Mouse (Mus musculus) heart, embryonic 14.5 days (tissue): ENCODE measurements around the gene Zbtb22. TPM values are rescaled to one million over a fixed set of nuclear protein-coding genes. Genes with fewer than 3 reads are reported as not detected.
"Not testable (repeated sequence)": the region's sequence is repeated elsewhere in the genome, so short reads cannot be mapped to it uniquely, and the experiment has no call there.

Experiments used
- ATAC-seq: fragments of 200-750 bp; cut with Nextera tagmentation; 2 replicates; pipeline ENCODE4 v1.8.0; 2017; ENCODE audit warnings: low read depth, moderate TSS enrichment; ENCODE audit not compliant: insufficient number of reproducible peaks, insufficient read depth, low FRiP score
- H3K27ac ChIP-seq, 2 experiments: fragments of 200-500 bp in 1 of 2; fragments of 300-500 bp in 1 of 2; sonication (generic) in 1 of 2; replicated peaks in 1 of 2; 2 replicates each; pipeline ENCODE4 v1.5.1; 2012 to 2014; ENCODE audit warnings: low read depth in 2 of 2, low read length in 2 of 2, control low read depth in 1 of 2, mild to moderate bottlenecking in 1 of 2, mixed read lengths in 1 of 2; ENCODE audit not compliant: control insufficient read depth in 1 of 2, insufficient read depth in 1 of 2
- H3K27me3 ChIP-seq: fragments of 300-500 bp; sonication (generic); 2 replicates; pipeline ENCODE4 v1.6.1; 2014; ENCODE audit warnings: mild to moderate bottlenecking, low read length, control low read depth; ENCODE audit not compliant: control insufficient read depth, insufficient read depth
- H3K36me3 ChIP-seq: fragments of 300-500 bp; sonication (generic); 2 replicates; pipeline ENCODE4 v1.6.1; 2014; ENCODE audit warnings: mild to moderate bottlenecking, control low read depth, low read length, mixed read lengths; ENCODE audit not compliant: control insufficient read depth, insufficient read depth
- H3K4me1 ChIP-seq, 2 experiments: fragments of 200-500 bp in 1 of 2; fragments of 300-500 bp in 1 of 2; sonication (generic) in 1 of 2; 2 replicates each; pipeline ENCODE4 v1.6.1; 2012 to 2014; ENCODE audit warnings: low read length in 2 of 2, control low read depth in 1 of 2, mixed read lengths in 1 of 2; ENCODE audit not compliant: control insufficient read depth in 2 of 2, insufficient read depth in 2 of 2
- H3K4me2 ChIP-seq: fragments of 300-500 bp; sonication (generic); 2 replicates; pipeline ENCODE4 v1.6.1; 2014; ENCODE audit warnings: mild to moderate bottlenecking, low read length
- H3K4me3 ChIP-seq, 2 experiments: fragments of 200-500 bp in 1 of 2; fragments of 300-500 bp in 1 of 2; sonication (generic) in 1 of 2; 2 replicates each; pipeline ENCODE4 v1.5.1; 2012 to 2014; ENCODE audit warnings: low read length in 2 of 2, mild to moderate bottlenecking in 2 of 2, control low read depth in 1 of 2, low read depth in 1 of 2, moderate library complexity in 1 of 2; ENCODE audit not compliant: control insufficient read depth in 1 of 2, insufficient read depth in 1 of 2
- H3K9ac ChIP-seq: fragments of 300-500 bp; sonication (generic); 2 replicates; pipeline ENCODE4 v1.6.1; 2014; ENCODE audit warnings: mild to moderate bottlenecking, low read length
- H3K9me3 ChIP-seq: fragments of 300-500 bp; sonication (generic); 2 replicates; pipeline ENCODE4 v1.6.1; 2016; ENCODE audit warnings: low read length, control low read depth; ENCODE audit not compliant: control insufficient read depth
- WGBS: fragments of 180-500 bp; shearing (Covaris S2); extraction: QIAGEN DNeasy Blood & Tissue Kit; methylation state at CpG from one replicate; pipeline ENCODE4 v1.1.7; 2014; 5-methylcytosine and 5-hydroxymethylcytosine counted together
- polyA plus RNA-seq: library from polyadenylated mRNA; unstranded; fragments of >200 nt; fragmentation: Nextera tagmentation; extraction: Ambion mirVana; gene quantifications from 2 replicates; pipeline ENCODE4 v1.2.1, GENCODE M21; 2014

Gene Zbtb22
- polyA plus RNA-seq, 1 experiment from 2014 or later: 8.9 TPM

GRCm38 (mm10) chr17:33889941-33890532 is 25.7 kb upstream of the Zbtb22 start:
- Histone ChIP-seq H3K4me2 (peak overlapping the region; percentile 69), H3K36me3 (peaks cover 19% of the 10 kb centered on the region), H3K4me3 (peak overlapping the region; percentile 64 to 66), H3K9ac (peak overlapping the region; percentile 79), H3K27ac (peak overlapping the region; percentile 51 to 59; a peak in 2 of 4 replicates)
- not testable (repeated sequence) for H3K4me1 ChIP-seq, H3K9me3 ChIP-seq, H3K27me3 ChIP-seq
- WGBS: under 1% methylated on average over 40 of the region's 44 CpGs
- peak; percentile 8; the same call in 1 of the 2 replicates for ATAC-seq

GRCm38 (mm10) chr17:33890533-33891059 is 25.1 kb upstream of the Zbtb22 start, which contains the start of gene Kifc1:
TSS of gene Kifc1 (minus strand) at chr17:33890661.
- ATAC-seq: peak; percentile 99
- peaks cover 0 to 2% of the 10 kb centered on the region in 2 experiments; a peak in 3 of 4 replicates for H3K4me1 ChIP-seq
- peak within 1 kb of the TSS; percentile 51 to 59; a peak in 2 of 4 replicates for H3K27ac ChIP-seq
- peak within 1 kb of the TSS; percentile 69 for H3K4me2 ChIP-seq
- no peaks in the 10 kb centered on the region for H3K27me3 ChIP-seq
- H3K4me3 ChIP-seq: peak within 1 kb of the TSS; percentile 64 to 66
- peak within 1 kb of the TSS; percentile 79 for H3K9ac ChIP-seq
- WGBS: under 1% methylated on average over 49 of the region's 49 CpGs
- peaks cover 15% of the 10 kb centered on the region for H3K36me3 ChIP-seq
- H3K9me3 ChIP-seq: no peaks in the 10 kb centered on the region

GRCm38 (mm10) chr17:33891357-33891756 is 24.3 kb upstream of the Zbtb22 start:
- Histone ChIP-seq H3K9me3 (no peaks in the 10 kb centered on the region), H3K27ac (no peak overlapping the region), H3K9ac (no peak overlapping the region), H3K27me3 (no peaks in the 10 kb centered on the region), H3K36me3 (peaks cover 7% of the 10 kb centered on the region), H3K4me3 (no peak overlapping the region), H3K4me2 (no peak overlapping the region), H3K4me1 (peaks cover 0 to 2% of the 10 kb centered on the region in 2 experiments; a peak in 3 of 4 replicates)
- 55% methylated on average over 2 of the region's 2 CpGs for WGBS
- no peak for ATAC-seq

GRCm38 (mm10) chr17:33891892-33892291 is 23.8 kb upstream of the Zbtb22 start:
- not testable (repeated sequence) for ATAC-seq, H3K27me3 ChIP-seq, H3K27ac ChIP-seq, H3K9me3 ChIP-seq, H3K4me1 ChIP-seq, H3K4me2 ChIP-seq, H3K9ac ChIP-seq, H3K36me3 ChIP-seq, H3K4me3 ChIP-seq
- 67% methylated on average over 6 of the region's 6 CpGs for WGBS

GRCm38 (mm10) chr17:33892429-33892828 is 23.3 kb upstream of the Zbtb22 start:
- H3K9ac ChIP-seq: no peak overlapping the region
- no peaks in the 10 kb centered on the region for H3K9me3 ChIP-seq
- 31% methylated on average over 7 of the region's 7 CpGs for WGBS
- H3K4me2 ChIP-seq: no peak overlapping the region
- H3K27me3 ChIP-seq: no peaks in the 10 kb centered on the region
- H3K27ac ChIP-seq: no peak overlapping the region
- ATAC-seq: no peak
- no peaks in the 10 kb centered on the region for H3K36me3 ChIP-seq
- H3K4me1 ChIP-seq: peaks cover 0 to 2% of the 10 kb centered on the region in 2 experiments; a peak in 3 of 4 replicates
- H3K4me3 ChIP-seq: no peak overlapping the region

- not testable (repeated sequence) for ATAC-seq, H3K4me2 ChIP-seq, H3K4me3 ChIP-seq, H3K36me3 ChIP-seq, H3K27me3 ChIP-seq, H3K9ac ChIP-seq, H3K27ac ChIP-seq, H3K9me3 ChIP-seq, H3K4me1 ChIP-seq
- 76% methylated on average over 4 of the region's 4 CpGs for WGBS
Measured at GRCm38 (mm10) chr17:33893011-33893410, 22.7 kb upstream of the Zbtb22 start.

- H3K4me2 ChIP-seq: no peak overlapping the region
- no peak overlapping the region for H3K9ac ChIP-seq
- WGBS: 42% methylated on average over 6 of the region's 6 CpGs
- no peak overlapping the region for H3K4me3 ChIP-seq
- H3K27me3 ChIP-seq: no peaks in the 10 kb centered on the region
- no peaks in the 10 kb centered on the region for H3K9me3 ChIP-seq
- no peak for ATAC-seq
- H3K36me3 ChIP-seq: no peaks in the 10 kb centered on the region
- no peak overlapping the region for H3K27ac ChIP-seq
- H3K4me1 ChIP-seq: no peaks in the 10 kb centered on the region; a peak in 1 of 4 replicates
Measured at GRCm38 (mm10) chr17:33897114-33897794, 18.4 kb upstream of the Zbtb22 start.
